Mouse (Mus musculus) cerebral cortex, adult 2 months (tissue): Measurements from ENCODE around the gene Gabra1.

Source experiments
- WGBS: fragments of 180-500 bp; shearing (Covaris S2); methylation state at CpG from one replicate; pipeline ENCODE4 v1.1.7; 2018; 5-methylcytosine and 5-hydroxymethylcytosine counted together

Gabra1 gene

DNA sequence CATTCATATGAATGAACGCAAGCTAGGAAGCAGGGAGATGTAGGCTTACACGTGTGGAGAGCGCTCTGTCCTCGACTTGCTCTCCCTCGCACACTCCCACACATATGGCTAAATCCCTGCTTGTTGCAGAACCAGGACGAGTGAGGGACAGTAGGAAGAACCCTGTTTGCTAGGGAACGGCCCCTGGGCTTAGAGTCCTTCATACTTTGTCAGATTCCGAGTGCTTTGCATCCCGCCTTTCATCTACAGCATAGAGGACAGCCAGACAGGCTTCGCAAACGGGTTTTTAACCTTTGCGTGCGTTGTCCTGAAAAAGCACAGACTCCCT lies at the start of gene Gabra1:
Gene Gabra1 (minus strand): TSS at position 106 of the 328 bp plus-strand sequence.
- 1% methylated on average over 13 of the region's 13 CpGs for WGBS

DNA sequence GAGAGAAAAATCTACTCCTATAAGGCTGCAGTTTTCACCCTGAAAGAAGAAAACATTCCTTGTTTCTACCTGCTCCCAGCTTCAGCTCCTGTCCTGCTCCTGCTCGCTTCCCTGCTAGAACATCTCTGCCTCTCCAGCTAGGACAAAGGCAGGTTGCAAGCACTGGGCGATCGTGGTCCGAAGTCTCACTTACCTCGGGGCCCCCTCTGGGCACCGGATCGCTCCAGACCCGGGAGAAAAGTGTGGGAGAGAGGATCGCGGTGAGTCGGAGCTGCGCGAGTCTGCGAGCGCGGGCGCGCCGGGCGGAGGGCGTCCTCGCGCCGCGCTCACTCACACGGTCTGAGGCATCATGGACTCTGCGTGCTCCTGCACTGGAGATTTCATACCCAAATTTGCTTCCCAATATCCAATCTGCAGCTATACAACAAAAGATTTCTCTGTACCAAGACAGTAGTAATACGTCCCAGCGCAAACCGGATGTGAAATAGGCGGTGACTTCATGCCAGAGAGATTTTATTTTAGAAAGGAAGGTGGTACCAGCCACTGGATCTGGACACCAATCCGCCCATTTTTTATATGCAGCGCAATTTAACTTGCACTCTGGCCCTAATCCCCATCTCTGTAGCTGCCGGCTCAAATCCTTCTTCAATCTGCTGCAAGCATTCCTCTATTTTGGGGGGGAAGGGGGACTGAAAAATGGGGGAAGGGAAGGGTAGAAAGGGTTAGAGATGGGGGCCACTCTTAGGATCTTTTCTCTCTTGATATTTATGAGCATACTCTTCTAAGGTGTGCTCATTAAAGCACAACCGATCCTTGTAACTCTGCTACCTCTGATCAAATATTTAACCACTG lies 531 bp downstream of the Gabra1 start:
- under 1% methylated on average over 35 of the region's 35 CpGs for WGBS

DNA sequence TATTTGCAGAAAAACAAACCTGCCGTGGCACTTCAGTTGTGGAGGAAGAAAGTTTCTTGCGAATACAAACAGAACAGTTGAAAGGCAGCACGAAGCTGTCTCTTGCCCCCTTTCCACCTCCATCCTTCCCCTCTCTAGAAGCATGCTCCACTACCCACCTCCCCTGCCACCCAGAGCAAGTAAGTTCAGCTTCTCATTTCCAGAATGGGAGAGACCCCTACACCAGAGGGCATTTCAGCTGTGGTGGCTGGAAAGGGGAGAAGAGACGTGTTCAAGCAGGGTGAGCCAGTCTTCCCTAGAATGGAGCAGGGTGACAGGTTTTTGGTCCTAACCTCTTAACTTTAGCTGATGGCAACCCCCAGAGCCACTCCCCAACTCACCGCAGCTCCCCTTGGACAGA lies 1.3 kb downstream of the Gabra1 start:
- whole genome bisulfite sequencing = 14% methylated on average over 5 of the region's 5 CpGs

DNA sequence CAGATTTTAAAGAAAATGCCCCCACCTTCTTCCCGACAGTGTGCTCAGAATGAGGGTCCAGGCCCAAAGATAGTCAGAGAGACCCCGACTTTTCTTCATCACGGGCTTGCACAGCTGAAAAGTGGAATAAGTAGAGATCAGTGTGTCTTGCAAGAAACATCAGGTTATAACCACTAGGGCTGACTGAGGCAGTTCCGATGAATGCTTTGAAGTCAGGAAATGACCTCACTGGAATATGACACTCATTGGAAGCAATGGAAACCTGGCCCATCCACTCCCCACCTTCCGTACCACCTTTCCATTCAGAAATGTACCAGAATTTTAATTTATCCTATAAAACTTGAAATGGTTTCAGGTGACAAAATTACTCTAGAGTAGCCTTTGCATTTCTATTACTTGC lies 3.2 kb downstream of the Gabra1 start:
- 46% methylated on average over 5 of the region's 5 CpGs for WGBS

DNA sequence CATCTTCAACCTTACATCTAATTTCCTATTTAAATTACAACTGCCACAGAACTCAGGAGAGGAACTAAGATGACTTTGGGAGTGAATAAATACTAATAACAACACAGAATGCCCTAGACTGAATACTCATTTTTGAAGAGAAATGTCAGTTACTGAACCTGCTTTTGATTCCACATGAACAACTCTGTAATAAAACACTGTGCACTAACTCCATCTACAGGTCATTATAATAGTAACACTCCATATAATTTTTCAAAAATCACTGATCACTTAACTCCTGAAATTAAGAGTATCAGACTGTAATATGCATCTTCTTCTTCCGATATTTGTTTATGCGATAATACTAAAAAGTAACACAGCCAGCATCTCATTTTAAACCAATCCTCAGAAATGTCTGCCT lies 4.4 kb downstream of the Gabra1 start:
- WGBS = 72% methylated on average over 2 of the region's 2 CpGs

DNA sequence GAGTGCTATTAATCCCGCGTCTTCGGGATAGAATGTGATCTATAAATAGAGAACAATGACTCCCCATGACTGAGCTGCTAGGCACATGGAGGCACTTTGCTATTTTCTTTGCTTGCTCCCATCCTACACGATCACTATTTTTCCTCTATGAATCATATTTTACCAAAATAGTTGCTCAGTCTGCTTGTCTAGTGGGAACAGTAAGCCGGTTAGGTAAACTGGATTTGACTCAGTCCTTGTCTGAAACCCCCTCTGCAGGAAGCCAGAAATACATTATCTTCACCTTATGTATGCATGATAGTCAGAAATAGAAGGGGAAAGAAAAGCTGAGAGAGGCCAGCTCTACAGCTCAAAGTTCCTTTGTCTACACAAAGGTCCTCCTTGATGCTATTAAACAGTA lies 31.3 kb downstream of the Gabra1 start:
- WGBS = 41% methylated on average over 5 of the region's 5 CpGs

DNA sequence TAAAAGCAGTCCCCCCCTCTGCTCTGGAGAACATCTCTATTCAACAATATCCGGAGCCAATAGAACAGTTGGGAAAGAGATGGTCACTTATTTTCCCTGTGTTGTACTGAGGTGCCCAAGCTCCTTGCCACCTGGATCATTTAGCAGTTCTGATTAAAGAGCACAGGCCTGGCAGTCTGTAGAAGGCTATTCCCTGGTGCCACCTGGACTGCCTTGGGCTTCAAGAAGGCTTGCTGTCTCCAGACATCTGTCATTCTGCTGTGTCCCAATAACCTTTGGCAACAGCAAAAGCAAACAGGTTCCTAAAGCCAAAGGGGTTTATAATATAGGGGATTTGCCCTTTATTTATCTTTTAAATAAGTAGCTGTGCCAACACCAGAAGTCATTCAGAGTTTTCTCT lies 65.8 kb downstream of the Gabra1 start:
- WGBS = 89% methylated on average over 1 of the region's 1 CpGs

DNA sequence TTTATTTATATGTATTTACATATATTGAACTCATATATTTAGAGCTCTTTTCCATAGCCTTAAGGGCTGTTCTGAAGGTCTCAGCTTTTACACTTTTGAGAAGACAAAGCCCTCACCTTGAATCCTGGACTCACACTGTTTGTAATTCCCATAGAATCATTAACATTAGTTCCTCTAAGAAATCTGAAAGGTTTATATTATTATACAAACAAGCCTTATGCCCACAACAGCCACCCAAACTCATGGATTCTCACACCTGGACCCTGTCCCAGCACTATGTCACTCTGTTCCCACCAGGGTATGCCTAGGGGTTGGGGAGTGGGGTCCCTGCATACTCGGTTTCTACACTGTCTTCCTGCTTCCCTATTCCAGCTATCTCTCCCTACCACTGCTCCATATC lies 72.7 kb downstream of the Gabra1 start:
- WGBS = 70% methylated on average over 1 of the region's 1 CpGs

DNA sequence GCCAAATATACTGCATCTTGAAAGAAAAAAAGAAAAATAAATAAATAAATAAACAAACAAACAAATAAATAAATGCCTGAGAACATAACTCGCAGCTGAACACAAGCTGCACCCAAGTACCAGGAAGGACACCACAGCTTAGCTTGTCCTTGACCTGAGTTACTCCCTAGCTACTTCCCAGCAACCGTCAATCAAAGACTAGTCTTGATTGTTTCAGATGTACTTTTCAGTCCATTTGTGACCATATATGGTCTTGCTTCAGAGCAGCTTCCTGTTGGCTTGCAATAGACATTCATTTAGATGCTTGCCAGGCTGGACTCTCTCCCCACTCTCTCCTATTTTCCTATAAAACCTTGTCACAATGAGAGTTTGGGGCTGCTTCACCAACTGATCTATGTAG lies 87.2 kb downstream of the Gabra1 start:
- WGBS = 86% methylated on average over 2 of the region's 2 CpGs
